Mouse (Mus musculus) left cerebral cortex, postnatal 14 days (tissue): ENCODE results near the gene Zfp319. TPM values are rescaled to one million over a fixed set of nuclear protein-coding genes. Genes with fewer than 3 reads are reported as not detected.
"Not testable (repeated sequence)": the region's sequence is repeated elsewhere in the genome, so short reads cannot be mapped to it uniquely, and the experiment has no call there.

Experiments used
- DNase-seq, 2 experiments: peaks; one replicate each; pipeline ENCODE4 v3.0.0; 2021 to 2022; ENCODE audit warnings: low spot score in 2 of 2, mixed read lengths in 1 of 2
- intact Hi-C: fragments of 180-260 bp; cut with DNase I; formaldehyde crosslinking; loops from one replicate; pipeline ENCODE4 v1.15.1; 2025
- long read RNA-seq, 2 experiments: library from polyadenylated mRNA; stranded (forward); transcript quantifications; one replicate each; pipeline ENCODE4 v2.0.0; 2021
- total RNA-seq, 2 experiments: library from RNA; stranded (reverse); gene quantifications; 2 replicates each; pipeline ENCODE4 v1.2.3; 2021

Gene Zfp319
- 10 to 100 TPM; 16.1 to 16.3 TPM for total RNA-seq
- long read RNA-seq, experiment 1, full-length matches to known transcripts = 2 of 24 reads
- long read RNA-seq, experiment 1, partial matches to known transcripts = 0 of 24 reads
- long read RNA-seq, experiment 1, other reads (novel, unspliced or antisense) = 22 of 24 reads
- long read RNA-seq, experiment 2, full-length matches to known transcripts = 9 of 22 reads
- long read RNA-seq, experiment 2, partial matches to known transcripts = 0 of 22 reads
- long read RNA-seq, experiment 2, other reads (novel, unspliced or antisense) = 13 of 22 reads

DNA sequence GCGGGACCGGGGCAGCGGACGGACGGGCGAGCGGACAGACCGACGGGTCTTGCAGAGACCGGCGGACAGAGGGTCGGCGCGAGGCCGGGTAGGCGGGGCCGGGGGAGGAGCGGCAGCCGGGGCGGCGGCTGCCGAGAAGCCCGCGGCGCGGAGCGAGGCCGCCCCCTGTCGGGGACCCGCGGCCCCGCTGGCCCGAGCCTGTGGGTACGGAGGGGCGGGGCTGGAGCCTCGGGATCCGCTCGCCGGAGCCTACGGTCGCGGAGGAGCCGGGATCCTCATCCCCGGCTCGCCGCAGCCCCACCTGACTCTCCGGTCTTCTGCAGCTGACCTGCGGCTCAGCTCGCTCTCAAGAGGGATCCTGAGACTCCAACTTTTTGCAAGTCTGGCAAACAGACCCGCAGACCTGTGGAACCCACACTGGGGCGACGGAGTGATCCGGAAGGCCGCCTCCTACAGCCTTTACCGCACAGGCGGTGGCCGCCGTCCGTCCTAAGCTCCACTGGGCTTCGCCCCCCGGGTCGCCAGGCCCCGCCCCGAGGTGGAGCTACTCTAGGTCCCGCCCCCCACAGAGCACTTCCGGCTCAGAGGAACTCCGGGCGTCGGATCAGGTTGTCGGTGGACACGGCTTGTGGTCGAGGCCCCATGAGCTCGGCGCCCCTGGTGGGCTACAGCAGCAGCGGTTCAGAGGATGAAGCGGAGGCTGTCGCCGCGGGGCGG, at the start of gene Zfp319, which contains the start of gene Usb1:
TSS of gene Zfp319 (minus strand) at position 231 of the 717 bp plus-strand sequence.
TSS of gene Usb1 (plus strand) at position 565 of the 717 bp plus-strand sequence.
- DNase-seq = peak; percentile 91 to 96
- intact Hi-C loops = loop anchor here (1.0 kb wide), 1 partner anchor 78 kb away; no protein-coding TSS in a partner anchor

DNA sequence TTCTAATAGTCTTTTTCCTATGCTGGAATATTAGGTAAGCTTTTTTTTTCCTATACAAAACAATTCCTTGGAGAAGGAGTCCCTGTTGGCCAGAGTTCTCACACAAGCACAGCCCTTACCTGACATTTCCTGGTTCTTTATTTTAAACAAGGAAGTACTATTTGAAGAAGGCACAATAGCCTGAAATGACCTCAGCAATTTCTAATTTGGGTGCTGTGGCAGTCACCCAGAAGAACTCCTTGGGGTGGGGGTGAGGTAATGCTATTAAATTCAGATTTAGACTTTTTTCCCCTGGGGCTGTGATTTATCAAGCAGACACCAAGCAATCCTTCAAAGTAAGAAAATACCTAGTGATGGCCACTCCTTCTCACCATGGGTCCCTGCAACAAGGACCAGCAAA, 49.2 kb upstream of the Zfp319 start:
- intact Hi-C loops = no loop called here
- DNase-seq = no peak

DNA sequence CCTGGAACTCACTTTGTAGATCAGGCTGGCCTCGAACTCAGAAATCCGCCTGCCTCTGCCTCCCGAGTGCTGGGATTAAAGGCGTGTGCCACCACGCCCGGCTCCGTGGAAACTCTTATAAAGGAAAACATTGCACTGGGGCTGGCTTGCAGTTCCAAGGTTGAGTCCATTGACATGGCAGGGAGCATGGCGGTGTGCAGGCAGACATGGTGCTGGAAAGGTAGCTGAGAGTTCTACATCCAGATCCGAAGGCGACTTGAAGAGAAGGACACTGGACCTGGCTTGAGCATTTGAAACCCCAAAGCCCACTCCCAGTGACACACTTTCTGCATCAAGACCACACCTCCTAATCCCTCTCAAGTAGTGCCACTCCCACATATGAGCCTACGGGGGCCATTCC, 47.2 kb upstream of the Zfp319 start:
- DNase-seq, intact Hi-C loops: not testable (repeated sequence)

DNA sequence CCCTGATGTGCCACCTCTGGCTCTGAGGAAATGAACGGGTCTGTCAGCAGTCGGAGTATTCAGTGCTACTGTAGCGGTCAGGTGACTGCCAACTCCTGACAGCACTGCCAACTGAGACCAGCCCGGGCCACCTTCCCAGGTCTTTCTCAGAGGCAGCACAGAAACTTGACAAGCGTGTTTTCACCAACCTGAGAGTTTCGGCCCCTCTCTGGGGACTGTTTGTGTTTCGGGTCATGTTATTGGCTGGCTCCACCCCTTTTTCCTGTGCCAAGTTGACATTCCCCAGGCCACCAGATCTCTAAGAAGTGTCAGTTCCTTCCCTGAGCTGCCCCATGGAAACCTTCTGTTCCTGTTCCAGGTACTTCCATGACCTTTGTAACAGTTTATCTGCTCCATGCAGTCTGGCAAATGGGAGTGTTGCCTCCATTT, 46.1 kb upstream of the Zfp319 start:
- intact Hi-C loops = no loop called here
- DNase-seq = no peak

DNA sequence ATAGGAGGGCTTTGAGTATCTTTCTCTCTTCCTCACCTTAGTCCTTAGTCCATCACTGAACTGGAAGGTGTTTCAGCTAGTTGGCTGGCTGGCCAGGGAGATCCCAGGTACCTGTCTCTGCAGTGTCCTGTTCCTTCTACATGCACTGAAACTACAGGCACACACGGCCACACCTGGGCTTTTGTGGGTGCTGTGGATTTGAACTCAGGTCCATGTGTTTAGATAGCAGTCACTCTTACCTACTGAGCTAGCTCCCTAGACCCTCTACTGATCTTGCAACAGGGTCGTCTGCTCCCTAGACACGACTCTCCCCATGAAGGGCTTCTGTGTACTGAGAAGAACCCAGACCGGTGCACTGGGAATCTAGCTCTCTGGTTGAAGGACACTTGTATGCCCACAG, 45.4 kb upstream of the Zfp319 start:
- intact Hi-C loops = no loop called here
- no peak for DNase-seq

DNA sequence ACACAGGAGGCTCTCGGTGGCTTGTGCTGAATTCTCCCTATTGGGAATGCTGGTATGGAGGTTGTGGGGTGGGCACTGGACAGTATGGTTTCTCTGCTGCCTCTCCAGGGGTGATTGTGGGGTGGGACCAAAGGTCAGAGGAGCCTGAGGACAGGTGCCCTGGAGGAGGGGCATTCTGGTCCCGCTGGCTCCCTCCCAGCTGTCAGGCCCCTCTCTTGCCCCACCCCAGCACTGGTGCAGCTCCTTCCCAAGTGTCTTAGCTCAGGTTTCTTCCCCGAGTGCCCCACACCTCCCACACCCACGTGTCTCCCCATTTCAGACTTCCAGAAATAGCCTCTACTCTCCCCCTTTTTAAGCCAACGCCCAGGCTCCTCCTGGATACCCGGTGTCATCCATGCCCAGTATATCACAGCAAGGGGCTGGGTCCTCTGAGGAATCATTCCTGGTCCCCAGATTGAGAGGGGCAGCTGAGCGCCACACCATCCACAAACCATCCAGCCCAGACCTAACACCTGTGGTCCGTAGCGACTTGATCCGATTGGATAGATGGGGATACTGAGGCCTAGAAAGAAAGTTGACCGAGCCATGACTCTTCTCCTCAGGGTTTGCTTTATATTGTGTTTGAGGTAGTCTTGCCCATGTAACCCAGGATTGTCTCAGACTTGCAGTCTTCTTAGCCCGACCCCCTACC, 44.7 kb upstream of the Zfp319 start:
- DNase-seq = no peak
- intact Hi-C loops = no loop called here

DNA sequence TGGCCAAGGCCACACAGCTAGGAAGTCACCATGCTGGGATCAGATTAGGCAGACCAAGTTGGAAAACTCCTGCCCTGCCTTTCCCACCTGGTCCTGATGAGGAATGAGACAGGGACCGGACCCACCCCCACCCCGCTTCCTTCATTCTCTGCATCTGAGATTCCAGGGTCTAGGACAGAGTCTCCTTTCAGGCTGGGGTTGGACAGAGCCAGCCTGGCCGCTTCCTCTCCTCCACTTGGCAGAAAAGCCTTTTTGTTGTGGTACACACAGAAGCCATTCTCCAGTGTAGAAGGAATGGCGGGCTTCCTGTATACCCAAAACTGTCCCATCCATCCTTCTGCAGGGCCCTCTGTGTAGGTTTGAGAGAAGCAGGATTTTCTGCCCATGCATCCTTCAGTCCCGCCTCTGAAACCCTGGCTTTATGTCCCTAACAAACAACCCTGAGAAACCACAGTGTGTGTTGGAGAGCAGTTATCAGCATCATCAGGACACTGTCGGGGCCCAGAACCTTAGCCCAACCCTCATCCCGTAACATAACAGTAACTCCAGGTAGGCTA, 43.7 kb upstream of the Zfp319 start:
- DNase-seq = peak in 1 of 2 experiments; percentile 15
- intact Hi-C loops = no loop called here

DNA sequence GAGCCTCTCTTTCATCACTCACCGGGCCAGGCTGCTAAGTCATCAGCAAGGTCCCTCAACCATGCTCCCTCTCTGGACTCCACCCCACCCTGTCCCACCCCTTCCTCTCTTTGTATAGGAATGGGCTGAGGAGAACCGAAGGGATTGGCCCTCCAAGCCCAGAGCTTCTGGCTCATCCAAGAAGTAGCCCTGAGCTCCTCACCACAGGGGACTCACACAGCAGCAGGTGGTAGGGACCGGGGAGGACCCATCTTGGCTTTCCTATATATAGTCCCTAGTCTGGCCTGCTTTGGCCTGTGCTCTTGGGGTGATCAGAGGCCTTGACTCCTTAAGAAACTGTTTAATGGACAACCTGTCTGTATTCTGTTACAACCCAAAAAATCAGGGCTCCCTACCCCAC, 42.7 kb upstream of the Zfp319 start:
- DNase-seq = no peak
- intact Hi-C loops = no loop called here

DNA sequence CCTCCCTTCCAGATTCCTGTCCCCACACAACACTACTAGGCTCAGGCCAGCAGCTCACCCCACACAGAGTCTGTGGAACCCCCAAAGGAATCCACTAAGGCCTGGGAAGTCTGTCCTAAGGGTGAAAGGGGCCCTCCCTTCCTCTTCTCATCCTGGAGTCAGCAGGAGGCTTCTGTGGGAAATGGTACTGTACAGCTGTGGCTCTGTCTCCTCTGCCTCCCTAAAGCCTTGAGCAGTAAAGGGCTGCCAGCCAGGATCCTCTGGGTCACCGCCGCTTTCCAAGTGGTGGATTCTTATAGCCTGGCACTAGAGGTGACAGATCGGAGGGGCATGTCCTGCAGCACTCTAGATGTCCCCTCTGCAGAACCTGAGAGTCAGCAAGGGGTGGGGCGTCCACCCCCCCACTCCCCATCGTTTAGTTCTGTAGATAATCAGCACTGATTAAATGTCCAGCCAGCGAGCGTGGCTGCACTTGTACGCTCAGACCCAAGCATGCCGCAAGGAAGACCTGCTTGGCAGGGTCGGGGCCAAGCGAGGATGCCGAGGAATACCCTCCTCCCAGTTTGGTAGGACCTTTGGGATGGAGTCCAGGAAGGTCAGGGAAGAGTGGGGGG, 41.7 kb upstream of the Zfp319 start:
- intact Hi-C loops = no loop called here
- no peak for DNase-seq

DNA sequence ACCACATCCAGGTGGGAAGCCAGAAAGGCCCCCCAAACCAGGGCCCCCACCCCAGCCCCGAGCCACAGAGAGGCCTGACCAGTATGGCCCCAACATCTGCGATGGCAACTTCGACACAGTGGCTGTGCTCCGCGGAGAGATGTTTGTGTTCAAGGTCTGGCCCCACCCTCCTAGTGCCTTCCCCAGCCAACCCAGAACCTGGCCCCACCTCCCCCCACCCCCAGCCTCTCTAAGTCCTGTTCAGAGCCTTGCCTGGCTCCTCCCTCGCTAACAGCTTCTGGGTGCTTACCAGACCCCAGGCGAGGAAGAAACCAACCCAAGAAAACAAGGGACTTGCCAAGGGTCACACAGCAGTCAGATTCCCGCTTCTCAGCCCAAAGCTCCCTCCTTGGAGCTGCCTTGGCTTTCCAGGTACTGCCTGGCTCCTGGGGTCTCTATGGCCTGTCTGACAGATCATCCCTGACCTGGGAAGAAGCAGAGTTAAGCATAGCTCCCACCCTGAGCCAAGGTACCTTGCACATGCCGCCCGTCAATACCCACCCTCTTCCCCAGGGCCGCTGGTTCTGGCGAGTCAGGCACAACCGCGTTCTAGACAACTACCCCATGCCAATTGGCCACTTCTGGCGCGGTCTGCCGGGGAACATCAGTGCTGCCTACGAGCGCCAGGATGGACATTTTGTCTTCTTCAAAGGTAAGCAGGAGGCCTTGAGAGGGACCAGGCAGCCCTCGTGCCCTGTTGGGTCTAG, 38.0 kb upstream of the Zfp319 start:
- intact Hi-C loops = no loop called here
- DNase-seq = no peak

DNA sequence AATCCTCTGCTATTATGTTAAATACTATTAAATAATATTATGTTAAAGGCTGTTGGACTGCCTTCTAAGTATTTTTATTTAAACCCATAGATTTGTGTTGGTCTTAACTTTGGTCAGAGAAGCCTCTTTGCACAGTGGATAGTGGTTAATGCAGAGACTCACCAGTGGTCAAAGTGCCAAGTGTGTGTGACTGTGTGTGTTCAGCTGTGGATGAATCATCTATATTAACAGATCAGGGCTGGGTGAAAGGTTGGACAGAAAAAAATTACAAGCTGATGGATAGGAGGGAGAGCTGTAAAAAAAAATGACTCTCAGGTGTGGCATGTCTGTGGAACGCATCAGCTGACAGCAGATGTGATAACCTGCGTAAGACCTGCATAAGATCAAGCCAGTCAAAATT, 32.1 kb upstream of the Zfp319 start:
- intact Hi-C loops = no loop called here
- DNase-seq = no peak

DNA sequence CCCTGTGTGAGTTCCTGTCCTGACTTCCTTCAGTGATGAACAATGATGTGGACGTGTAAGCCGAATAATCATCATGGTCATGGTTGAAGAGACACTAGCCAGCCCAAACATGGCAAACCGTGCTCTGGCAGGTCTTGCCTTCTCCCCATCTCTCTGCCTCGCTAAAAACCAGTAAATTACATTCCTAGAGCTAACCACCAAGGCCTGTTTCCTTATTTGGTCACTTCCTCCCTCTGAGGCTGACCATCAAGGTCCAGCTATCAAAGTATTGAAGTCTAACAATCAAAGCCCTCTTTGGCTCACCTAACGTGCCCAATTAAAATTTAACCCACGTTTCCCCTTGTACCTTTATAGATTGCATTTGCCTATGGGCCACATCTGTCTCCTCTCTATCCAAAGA, 30.5 kb upstream of the Zfp319 start:
- intact Hi-C loops = no loop called here
- DNase-seq = no peak

DNA sequence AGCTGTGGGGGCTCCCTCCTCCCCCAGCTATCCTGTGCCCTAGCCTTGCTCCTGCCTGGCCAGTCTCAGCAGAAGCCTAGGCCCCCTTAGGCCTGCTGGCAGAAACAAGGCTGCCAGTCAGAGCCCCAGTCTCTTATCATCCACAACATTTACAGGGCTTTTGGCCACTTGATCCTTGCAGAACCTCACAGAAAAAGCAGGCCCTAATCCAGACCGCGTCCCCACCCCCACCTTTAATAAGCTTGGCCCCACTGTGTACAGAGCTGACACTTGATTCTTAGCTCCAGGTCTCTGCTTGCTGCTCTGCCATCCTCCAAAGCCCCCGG, 29.2 kb upstream of the Zfp319 start:
- intact Hi-C loops = no loop called here

DNA sequence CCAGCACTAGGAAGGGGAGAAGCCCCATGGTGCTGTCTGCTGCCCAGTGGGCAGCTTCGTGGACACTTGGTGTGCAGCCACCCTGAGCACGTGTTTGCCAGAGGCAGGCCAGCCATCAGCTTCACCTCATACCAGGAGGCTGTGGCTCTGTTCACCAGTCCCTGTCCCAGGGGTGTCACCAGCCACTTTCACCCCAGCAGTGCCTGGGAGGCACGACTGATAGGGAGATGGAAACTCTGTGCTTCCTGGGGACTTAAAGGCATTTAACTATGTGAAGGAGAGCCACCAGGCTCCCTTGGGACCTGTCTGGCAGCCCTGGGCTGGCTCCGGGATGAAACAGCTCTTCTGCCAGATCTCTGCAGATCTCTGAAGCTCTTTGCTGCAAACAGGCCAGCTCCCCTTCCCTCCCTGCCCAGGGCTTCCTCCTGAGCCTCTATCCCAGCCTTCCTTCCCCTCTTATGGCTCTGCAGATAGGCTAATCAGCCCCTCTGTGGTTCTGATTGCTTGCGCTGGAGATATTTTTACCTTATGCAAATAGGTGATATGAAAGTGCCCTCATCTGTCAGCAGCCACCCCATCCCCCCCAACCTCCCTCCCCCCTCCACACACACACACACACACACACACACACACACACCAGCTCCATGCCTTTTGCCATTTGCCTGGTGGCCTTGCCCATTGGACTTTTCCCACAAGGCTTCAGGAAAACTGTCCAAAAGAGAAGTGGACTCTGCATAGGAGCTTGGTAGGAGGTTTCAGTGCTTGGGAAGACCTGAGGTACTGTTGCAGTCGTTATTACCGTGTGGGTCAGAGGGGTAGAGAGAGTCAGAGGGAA, 28.6 kb upstream of the Zfp319 start:
- DNase-seq = no peak
- intact Hi-C loops = no loop called here

More for the DNA sequence above, 29.2 kb upstream of the Zfp319 start:
- DNase-seq = no peak

DNA sequence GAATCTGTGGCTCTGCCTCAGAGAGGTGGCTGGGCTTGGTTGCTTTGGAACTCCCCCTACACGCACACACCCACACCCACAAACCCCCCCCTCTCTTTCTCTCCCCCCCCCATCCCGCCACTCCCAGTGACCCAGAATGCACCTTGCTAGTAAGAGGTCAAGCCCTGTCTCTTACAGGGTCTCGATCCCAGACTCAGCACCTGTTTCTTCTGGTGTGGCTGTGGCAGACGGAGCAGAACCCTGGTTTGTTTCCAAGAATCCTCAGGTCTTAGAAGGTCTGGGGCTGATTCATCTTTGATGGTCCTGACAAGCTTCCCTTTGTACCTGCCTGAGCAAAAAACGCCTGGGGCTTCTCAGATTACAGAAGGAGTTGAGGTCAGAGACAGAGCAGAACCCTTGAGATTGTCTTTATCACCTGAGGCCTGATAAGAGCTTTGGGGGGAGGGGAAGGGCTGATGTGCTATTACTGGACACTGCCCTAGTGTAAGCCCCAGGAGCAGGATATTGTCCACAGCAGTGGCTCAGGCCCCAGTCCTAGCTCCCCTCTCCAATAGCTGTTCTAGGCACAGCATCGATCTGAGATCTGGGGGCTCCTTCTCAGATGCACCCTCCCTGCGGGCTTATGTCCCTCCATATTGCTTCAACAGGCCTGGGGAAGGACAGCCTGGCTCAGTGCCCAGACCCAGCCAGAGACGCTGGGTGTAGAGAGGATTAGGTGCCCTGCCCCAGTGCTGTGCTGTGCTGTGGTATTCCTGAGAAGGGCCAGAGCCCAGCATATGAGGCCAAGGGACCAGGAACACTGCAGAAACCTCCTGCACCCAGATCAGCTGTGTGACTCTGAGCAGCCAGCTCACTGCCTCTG, 27.0 kb upstream of the Zfp319 start:
- intact Hi-C loops = no loop called here
- no peak for DNase-seq

DNA sequence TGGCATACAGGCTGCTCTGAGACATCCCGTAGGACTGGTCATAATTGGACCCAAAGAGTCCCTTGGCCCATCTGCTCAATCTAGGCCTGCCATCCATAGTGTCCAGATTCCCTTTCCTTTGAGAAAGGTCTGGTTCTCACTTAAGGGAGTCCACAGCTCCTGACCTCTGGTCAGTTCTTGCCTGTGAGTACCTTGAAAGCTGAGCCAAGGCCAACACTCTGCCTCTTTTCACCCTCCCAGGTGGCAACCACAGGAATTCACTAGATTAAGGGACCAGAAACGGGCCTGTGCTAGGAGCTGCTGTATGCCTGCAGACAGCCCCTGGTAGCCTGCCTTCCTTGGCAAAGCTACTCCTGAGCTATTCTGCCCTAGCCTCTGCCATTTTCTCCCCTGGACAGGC, 22.9 kb upstream of the Zfp319 start:
- no peak for DNase-seq
- intact Hi-C loops = loop anchor here (5.0 kb wide), 1 partner anchor 133 kb away; no protein-coding TSS in a partner anchor
